Mouse (Mus musculus): Measurements from ENCODE around the gene Lgi4. TPM values are rescaled to one million over a fixed set of nuclear protein-coding genes. Genes with fewer than 3 reads are reported as not detected.

Gene Lgi4
- polyA plus RNA-seq, 2 experiments, result 0.16 TPM; not detected in 1

DNA sequence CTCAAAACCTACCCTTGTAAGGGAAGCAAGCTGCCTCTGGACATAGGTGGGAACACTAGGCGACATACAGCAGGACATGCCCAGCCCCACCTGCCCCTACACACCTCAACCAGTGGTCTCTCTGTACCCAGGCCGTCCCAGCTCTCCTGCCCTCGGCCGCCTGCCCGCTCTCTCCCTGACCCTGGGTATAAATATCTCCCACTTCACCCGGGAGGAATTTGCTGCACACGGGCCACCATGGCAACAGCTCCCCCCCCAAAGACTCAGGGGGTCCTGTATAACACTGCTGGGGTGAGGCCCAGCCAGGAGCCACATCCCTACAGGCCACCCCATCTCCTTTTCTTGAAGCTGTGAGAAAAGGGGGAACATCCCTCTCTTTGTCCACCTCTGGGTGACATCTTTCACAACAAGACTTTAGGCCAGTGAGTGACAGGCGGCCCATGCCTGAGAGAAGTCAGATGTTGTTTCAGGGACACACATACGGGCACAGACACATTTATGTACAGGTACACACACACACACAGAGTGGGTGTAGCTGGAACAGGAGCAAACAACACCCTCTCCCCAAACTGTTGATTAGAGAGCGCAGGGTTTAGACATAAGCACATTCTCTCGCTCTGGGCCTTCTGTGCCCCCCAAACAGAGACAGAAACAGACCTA is 4.4 kb upstream of the Lgi4 start:
- H3K9ac ChIP-seq (replicated peaks), result no peak overlapping the region
- no peak for DNase-seq (ENCODE audit: low read depth in 3 of 3, low spot score in 3 of 3)
- no peaks in the 10 kb centered on the region for H3K36me3 ChIP-seq (replicated peaks; ENCODE audit: control insufficient read depth, insufficient read depth, low read depth)
- peak overlapping the region; percentile 44 for H3K4me2 ChIP-seq (ENCODE audit: low read depth)
- peaks cover 31% of the 10 kb centered on the region for H3K27me3 ChIP-seq (ENCODE audit: control insufficient read depth, insufficient read depth, low read length)
- peak; percentile 7; the same call in 1 of the 2 replicates for ATAC-seq (ENCODE audit: insufficient read depth)
- peaks cover 0 to 7% of the 10 kb centered on the region in 2 experiments; a peak in 1 of 4 replicates for H3K4me1 ChIP-seq (replicated peaks; ENCODE audit: control insufficient read depth in 2 of 2, insufficient read depth in 2 of 2, low read length in 1 of 2)
- H3K27ac ChIP-seq, result no peak overlapping the region
- H3K9me3 ChIP-seq (ENCODE audit: control insufficient read depth, low read length), result no peaks in the 10 kb centered on the region
- H3K4me3 ChIP-seq (ENCODE audit: insufficient read depth in 1 of 2, low read depth in 2 of 2, low read length in 2 of 2), result peak overlapping the region in 1 of 2 experiments; percentile 3; a peak in 1 of 4 replicates
- WGBS (ENCODE audit: insufficient replicate concordance), result 56% methylated on average over 11 of the region's 11 CpGs
- TF ChIP-seq EP300 (IDR thresholded peaks at IDR 0.05; ENCODE audit: low read depth), result no peak
- TF ChIP-seq CTCF (IDR thresholded peaks at IDR 0.05; ENCODE audit: low read depth), result no peak

DNA sequence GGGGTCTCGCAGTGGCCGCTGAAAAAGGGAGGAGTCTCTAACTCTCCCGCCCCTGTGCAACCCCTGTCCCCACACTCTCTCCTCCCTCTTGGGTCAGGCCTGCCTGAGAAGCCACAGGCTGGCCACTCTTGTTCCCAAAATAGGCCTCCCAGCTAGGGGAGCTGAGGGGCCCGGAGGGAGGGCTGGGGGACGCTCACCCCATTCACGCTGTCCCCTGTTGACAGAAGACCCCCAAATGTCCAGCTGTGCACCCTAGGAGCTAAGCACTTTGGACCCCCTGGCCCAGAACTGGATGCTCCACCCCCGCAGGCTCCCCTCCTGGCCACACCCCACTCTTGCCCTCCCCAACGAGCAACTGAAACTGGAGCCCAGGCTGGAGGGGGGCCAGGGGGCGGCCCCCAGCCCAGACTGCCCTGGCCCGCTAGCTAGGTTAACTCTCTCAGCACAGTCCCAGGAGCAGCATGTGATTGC is 3.8 kb upstream of the Lgi4 start:
- Histone ChIP-seq H3K27ac (no peak overlapping the region), H3K4me2 (ENCODE audit: low read depth) (peak overlapping the region; percentile 44), H3K27me3 (ENCODE audit: control insufficient read depth, insufficient read depth, low read length) (peaks cover 29% of the 10 kb centered on the region), H3K4me1 (replicated peaks; ENCODE audit: control insufficient read depth in 2 of 2, insufficient read depth in 2 of 2, low read length in 1 of 2) (peaks cover 0 to 7% of the 10 kb centered on the region in 2 experiments; a peak in 1 of 4 replicates), H3K9me3 (ENCODE audit: control insufficient read depth, low read length) (no peaks in the 10 kb centered on the region), H3K9ac (replicated peaks) (no peak overlapping the region), H3K36me3 (replicated peaks; ENCODE audit: control insufficient read depth, insufficient read depth, low read depth) (no peaks in the 10 kb centered on the region), H3K4me3 (ENCODE audit: insufficient read depth in 1 of 2, low read depth in 2 of 2, low read length in 2 of 2) (peak overlapping the region in 1 of 2 experiments; percentile 3; a peak in 1 of 4 replicates)
- ATAC-seq (ENCODE audit: insufficient read depth), result peak; percentile 71
- TF ChIP-seq EP300 (IDR thresholded peaks at IDR 0.05; ENCODE audit: low read depth) (no peak), CTCF (IDR thresholded peaks at IDR 0.05; ENCODE audit: low read depth) (no peak)
- DNase-seq (ENCODE audit: low read depth in 3 of 3, low spot score in 3 of 3), result peak in 1 of 3 experiments; percentile 29
- 20% methylated on average over 10 of the region's 10 CpGs for WGBS (ENCODE audit: insufficient replicate concordance)

DNA sequence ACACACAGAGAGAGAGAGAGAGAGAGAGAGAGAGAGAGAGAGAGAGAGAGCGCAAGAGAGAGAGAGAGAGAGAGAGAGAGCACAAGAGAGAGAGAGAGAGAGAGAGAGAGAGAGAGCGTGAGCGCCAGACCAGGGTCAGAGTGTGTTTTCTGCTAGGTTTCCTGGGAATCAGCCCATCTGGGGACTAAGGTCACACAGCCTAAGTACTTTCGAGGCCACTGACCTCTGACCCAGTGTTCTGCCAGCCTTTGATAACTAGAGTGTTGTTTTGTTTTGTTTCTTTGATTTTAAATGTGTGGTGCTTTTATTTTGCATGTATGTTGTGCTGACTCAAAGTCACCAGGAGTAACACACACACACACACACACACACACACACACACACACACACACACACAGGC is 3.3 kb upstream of the Lgi4 start:
- peaks cover 0 to 7% of the 10 kb centered on the region in 2 experiments; a peak in 1 of 4 replicates for H3K4me1 ChIP-seq (replicated peaks; ENCODE audit: control insufficient read depth in 2 of 2, insufficient read depth in 2 of 2, low read length in 1 of 2)
- ATAC-seq (ENCODE audit: insufficient read depth) (peak; percentile 57; the same call in 1 of the 2 replicates), DNase-seq (ENCODE audit: low read depth in 3 of 3, low spot score in 3 of 3) (peak in 1 of 3 experiments; percentile 34)
- TF ChIP-seq CTCF (IDR thresholded peaks at IDR 0.05; ENCODE audit: low read depth), result no peak
- TF ChIP-seq EP300 (IDR thresholded peaks at IDR 0.05; ENCODE audit: low read depth), result no peak
- H3K9ac ChIP-seq (replicated peaks), result no peak overlapping the region
- H3K4me3 ChIP-seq (ENCODE audit: insufficient read depth in 1 of 2, low read depth in 2 of 2, low read length in 2 of 2), result no peak overlapping the region
- H3K27ac ChIP-seq, result no peak overlapping the region
- peaks cover 24% of the 10 kb centered on the region for H3K27me3 ChIP-seq (ENCODE audit: control insufficient read depth, insufficient read depth, low read length)
- H3K36me3 ChIP-seq (replicated peaks; ENCODE audit: control insufficient read depth, insufficient read depth, low read depth), result no peaks in the 10 kb centered on the region
- H3K9me3 ChIP-seq (ENCODE audit: control insufficient read depth, low read length), result no peaks in the 10 kb centered on the region
- H3K4me2 ChIP-seq (ENCODE audit: low read depth), result no peak overlapping the region; the same call in 1 of the 2 replicates
- 32% methylated on average over 3 of the region's 4 CpGs for WGBS (ENCODE audit: insufficient replicate concordance)

DNA sequence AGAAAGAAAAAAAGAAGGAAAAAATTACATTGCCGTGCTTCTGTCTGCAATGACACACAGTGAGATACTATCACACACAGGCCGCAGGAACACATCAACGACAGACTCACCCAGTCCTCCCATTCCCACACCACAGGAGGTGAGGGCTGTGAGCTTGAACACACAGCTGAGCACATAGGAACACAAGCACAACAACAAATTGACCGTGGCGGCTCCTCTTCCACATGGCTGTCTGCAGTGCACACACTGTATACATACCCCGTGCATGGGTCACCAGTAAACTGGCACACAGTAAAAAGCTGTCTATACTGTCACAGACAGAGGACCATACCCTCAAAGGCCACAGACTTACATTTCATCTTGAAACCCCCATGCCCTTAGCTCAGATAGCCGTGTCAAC is 2.7 kb upstream of the Lgi4 start:
- Histone ChIP-seq H3K27ac (no peak overlapping the region), H3K9ac (replicated peaks) (no peak overlapping the region), H3K4me2 (ENCODE audit: low read depth) (no peak overlapping the region), H3K27me3 (ENCODE audit: control insufficient read depth, insufficient read depth, low read length) (peaks cover 19% of the 10 kb centered on the region), H3K4me3 (ENCODE audit: insufficient read depth in 1 of 2, low read depth in 2 of 2, low read length in 2 of 2) (no peak overlapping the region), H3K9me3 (ENCODE audit: control insufficient read depth, low read length) (no peaks in the 10 kb centered on the region), H3K4me1 (replicated peaks; ENCODE audit: control insufficient read depth in 2 of 2, insufficient read depth in 2 of 2, low read length in 1 of 2) (peaks cover 0 to 7% of the 10 kb centered on the region in 2 experiments; a peak in 1 of 4 replicates), H3K36me3 (replicated peaks; ENCODE audit: control insufficient read depth, insufficient read depth, low read depth) (no peaks in the 10 kb centered on the region)
- WGBS (ENCODE audit: insufficient replicate concordance), result 52% methylated on average over 7 of the region's 7 CpGs
- TF ChIP-seq CTCF (IDR thresholded peaks at IDR 0.05; ENCODE audit: low read depth) (no peak), EP300 (IDR thresholded peaks at IDR 0.05; ENCODE audit: low read depth) (no peak)
- ATAC-seq (ENCODE audit: insufficient read depth), result no peak
- DNase-seq (ENCODE audit: low read depth in 3 of 3, low spot score in 3 of 3), result no peak

DNA sequence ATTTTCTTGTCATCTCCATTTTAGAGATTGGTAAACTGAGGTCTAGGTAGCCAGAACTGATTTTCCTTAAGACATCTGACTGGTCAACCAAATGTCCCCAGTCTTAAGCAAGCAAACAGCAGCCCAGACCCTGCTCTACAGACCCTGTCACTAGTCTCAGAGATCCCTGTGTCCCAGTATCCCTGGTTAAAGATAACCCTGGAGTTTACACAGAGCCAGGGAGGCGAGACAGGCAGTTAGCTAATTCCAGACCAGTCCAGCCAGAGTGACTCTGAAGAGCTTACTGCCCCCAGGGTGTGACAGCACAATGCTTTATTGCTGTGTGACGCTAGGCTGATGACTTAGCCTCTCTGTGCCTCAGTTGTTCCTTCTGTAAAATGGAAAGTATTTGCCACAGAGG is 2.1 kb upstream of the Lgi4 start, which contains the start of gene Fxyd1:
Gene Fxyd1, minus strand, starts transcription at position 129 of the 400 bp plus-strand sequence.
- 53% methylated on average over 2 of the region's 2 CpGs for WGBS (ENCODE audit: insufficient replicate concordance)
- Histone ChIP-seq H3K4me3 (ENCODE audit: insufficient read depth in 1 of 2, low read depth in 2 of 2, low read length in 2 of 2) (no peak within 1 kb of the TSS), H3K4me1 (replicated peaks; ENCODE audit: control insufficient read depth in 2 of 2, insufficient read depth in 2 of 2, low read length in 1 of 2) (peaks cover 0 to 7% of the 10 kb centered on the region in 2 experiments; a peak in 1 of 4 replicates), H3K9me3 (ENCODE audit: control insufficient read depth, low read length) (no peaks in the 10 kb centered on the region), H3K27me3 (ENCODE audit: control insufficient read depth, insufficient read depth, low read length) (peaks cover 12% of the 10 kb centered on the region), H3K27ac (no peak within 1 kb of the TSS), H3K9ac (replicated peaks) (no peak within 1 kb of the TSS), H3K4me2 (ENCODE audit: low read depth) (no peak within 1 kb of the TSS), H3K36me3 (replicated peaks; ENCODE audit: control insufficient read depth, insufficient read depth, low read depth) (no peaks in the 10 kb centered on the region)
- DNase-seq (ENCODE audit: low read depth in 3 of 3, low spot score in 3 of 3) (no peak), ATAC-seq (ENCODE audit: insufficient read depth) (no peak)
- no peak for TF ChIP-seq EP300 (IDR thresholded peaks at IDR 0.05; ENCODE audit: low read depth)
- no peak for TF ChIP-seq CTCF (IDR thresholded peaks at IDR 0.05; ENCODE audit: low read depth)
